Mouse (Mus musculus): ENCODE measurements at regions not wholly inside any gene's neighbourhood (a gene's known extent, or its start where the extent isn't known, plus 50 kb on each side); places are given as distances from the start of the nearest gene placed in this dataset.

DNA sequence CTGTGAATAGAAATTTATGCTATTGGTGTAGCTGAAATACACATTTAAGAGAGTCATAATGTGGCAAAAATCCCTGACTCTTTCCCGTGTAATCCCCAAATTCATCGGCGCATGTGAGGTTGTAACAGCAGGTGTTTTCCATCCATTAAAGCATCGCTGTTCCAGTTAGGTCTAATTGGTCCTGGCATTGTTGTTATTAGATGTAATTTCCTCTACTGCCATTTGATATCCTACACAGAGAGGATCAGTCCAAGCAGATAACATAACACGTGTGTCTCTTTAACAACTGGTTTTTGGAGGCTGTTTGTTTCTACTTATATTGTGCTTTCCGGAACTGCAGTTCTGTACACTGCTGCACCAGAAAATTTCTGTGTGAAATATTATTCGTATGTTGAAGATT lies 101.8 kb downstream of the Vgll3 start:
- DNase-seq (ENCODE audit: low spot score): no peak

GRCm38 (mm10) chr16:65925986-65926385 lies 110.9 kb downstream of the Vgll3 start:
- no peak for DNase-seq (ENCODE audit: low spot score)

GRCm38 (mm10) chr16:65963829-65964228 lies 148.8 kb downstream of the Vgll3 start:
- DNase-seq (ENCODE audit: low spot score): no peak

DNA sequence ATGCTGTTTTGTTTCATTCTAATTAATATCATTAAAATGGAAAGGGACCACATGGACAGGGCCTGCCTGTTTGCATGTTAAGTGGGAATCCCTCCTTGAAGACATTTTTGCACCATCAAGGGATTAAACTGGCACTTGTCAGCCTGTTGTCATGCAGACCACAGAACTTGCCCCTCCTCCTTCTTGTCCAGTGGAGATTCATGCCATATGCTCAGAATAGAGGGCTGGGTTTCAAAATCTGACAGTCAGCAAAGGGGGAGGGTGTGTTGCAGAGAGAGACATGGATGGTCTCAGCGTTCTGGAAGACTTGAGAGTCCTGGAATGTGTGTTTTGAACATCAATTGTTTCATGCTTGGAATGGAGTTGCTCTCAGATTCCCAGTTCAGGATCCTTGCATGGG lies 149.2 kb downstream of the Vgll3 start:
- no peak for DNase-seq (ENCODE audit: low spot score)

GRCm38 (mm10) chr16:65977075-65977474 lies 162.0 kb downstream of the Vgll3 start:
- DNase-seq (ENCODE audit: low spot score): no peak

DNA sequence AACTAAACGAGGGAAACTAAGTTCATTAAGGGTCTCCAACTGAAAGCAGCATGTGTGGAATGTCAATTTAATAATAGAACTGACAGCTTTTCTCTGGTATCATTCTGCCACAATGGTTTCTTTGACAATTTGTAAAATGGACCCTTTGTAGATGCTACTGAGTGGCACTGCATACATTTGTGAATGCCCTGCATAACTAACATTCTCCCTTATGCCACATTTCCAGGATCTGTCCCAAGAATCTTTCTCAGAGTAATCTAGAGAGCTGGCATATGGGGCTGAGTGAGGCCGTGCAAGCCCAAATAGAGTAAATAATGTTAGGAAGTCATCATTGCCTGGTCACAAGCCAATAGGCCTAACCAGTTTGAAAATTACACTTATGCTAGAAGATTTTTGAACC lies 172.1 kb downstream of the Vgll3 start:
- no peak for DNase-seq (ENCODE audit: low spot score)

DNA sequence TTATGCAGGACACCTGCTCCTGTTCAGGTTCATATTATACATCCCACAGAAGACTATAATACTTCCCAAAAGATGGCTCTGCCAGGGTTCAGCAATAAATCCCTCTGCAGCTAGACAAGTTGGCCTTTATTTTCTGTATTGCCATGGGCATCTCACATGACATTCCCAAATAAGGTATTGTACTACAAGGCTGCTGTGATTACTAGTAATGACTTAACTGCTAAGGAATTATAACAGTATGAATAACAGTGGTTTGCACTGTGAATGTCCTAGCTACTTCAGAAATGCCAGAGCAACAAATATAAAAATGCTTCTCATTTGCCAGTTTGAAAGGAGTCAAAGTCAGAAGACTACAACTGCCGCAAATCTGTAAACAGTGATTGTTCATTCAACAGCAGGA lies 184.3 kb downstream of the Vgll3 start:
- DNase-seq (ENCODE audit: low spot score): no peak

GRCm38 (mm10) chr16:66000728-66001273 lies 185.7 kb downstream of the Vgll3 start:
- no peak for DNase-seq (ENCODE audit: low spot score)

DNA sequence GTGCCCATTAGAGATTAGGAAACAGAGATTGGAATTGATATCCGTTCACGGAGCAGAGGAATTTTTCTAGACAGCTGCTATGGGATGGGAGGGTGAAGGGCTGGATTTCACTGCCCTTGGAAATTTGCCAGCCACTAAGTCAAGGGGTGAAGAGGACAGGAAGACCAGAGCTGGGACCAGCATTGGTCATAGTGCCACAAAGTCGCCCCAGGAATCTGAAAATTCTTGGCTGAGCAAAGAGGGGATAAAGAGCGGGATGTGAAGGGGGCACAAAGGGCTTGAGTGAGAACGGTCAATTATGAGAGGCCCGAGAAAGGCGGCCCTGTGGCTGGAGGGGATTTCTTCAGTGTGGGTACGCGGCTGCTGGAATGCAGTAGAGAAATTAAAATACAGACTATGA lies 189.6 kb downstream of the Vgll3 start:
- DNase-seq (ENCODE audit: low spot score): no peak

DNA sequence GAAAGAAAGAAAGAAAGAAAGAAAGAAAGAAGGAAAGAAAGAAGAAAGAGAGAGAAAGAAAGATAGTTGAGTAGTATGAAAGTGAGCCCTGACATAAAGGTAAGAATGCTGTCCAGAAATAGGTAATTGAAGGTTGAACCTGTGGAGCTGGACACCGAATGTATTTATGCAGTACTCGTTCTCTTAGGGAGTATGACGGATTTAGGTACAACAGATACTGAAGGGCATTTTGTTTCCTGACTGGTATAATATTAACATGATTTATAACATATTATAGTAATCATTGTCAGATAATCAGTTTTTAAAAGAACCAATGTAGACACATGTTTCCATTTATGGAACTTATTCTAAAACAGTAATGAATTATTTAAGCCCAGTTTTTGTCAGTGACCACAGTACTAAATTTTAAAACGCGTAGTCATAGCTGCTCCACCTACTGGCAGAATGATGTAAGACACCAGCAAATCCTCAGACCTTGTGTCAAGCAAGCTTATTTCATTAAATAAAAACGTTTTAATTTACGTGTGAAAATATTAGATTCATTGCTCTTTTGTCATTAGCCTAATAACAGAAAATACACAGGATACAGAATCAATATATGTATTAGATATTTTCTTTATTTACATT lies 191.0 kb downstream of the Vgll3 start:
- DNase-seq (ENCODE audit: low spot score): peak; percentile 38

- no peak for DNase-seq (ENCODE audit: low spot score)
Measured at GRCm38 (mm10) chr16:66013608-66014007, 198.6 kb downstream of the Vgll3 start.

- no peak for DNase-seq (ENCODE audit: low spot score)
Measured at GRCm38 (mm10) chr16:66014861-66015602, 200.0 kb downstream of the Vgll3 start.

DNA sequence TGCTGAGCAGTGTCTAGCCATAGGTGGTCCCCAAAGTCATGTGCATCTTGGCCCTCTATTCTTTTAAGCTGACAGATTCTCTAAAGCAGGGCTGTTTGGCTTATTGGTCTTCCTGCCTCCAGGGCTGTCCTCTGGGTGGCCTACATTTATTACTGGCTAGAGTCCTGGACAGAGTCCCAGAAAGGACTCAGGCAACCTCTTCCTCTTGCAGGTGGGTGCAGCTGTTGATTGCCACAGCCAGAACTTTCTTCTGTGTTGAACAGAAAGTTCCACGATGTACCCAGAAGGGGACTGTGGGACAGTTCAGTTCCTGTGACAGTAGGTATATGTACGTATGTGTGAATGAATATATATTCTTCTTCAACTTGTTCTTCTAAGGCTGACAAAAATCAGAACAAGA lies 202.0 kb downstream of the Vgll3 start:
- DNase-seq (ENCODE audit: low spot score): no peak

GRCm38 (mm10) chr16:66023397-66023796 lies 208.3 kb downstream of the Vgll3 start:
- DNase-seq (ENCODE audit: low spot score): no peak
